Mouse (Mus musculus) small intestine, adult 2 months (tissue): ENCODE results near the gene Sec14l2. TPM values are rescaled to one million over a fixed set of nuclear protein-coding genes. Genes with fewer than 3 reads are reported as not detected.
A peak's percentile ranks its signal among the peaks of the same experiment; 100 is the strongest.
"Not testable (repeated sequence)": the region's sequence is repeated elsewhere in the genome, so short reads cannot be mapped to it uniquely, and the experiment has no call there.

ENCODE experiments used
- H3K27ac ChIP-seq: fragments of 200-500 bp; 2 replicates; pipeline ENCODE4 v1.5.1; 2012; ENCODE audit warnings: low read depth, low read length, control low read depth, inconsistent platforms; ENCODE audit not compliant: insufficient read depth
- H3K27me3 ChIP-seq: fragments of 200-500 bp; 2 replicates; pipeline ENCODE4 v1.6.1; 2012; ENCODE audit warnings: mild to moderate bottlenecking, moderate library complexity, low read length, inconsistent platforms; ENCODE audit not compliant: control insufficient read depth, insufficient read depth
- H3K36me3 ChIP-seq: fragments of 200-500 bp; 2 replicates; pipeline ENCODE4 v1.6.1; 2012; ENCODE audit warnings: mild to moderate bottlenecking, low read length, control low read depth, inconsistent platforms; ENCODE audit not compliant: control insufficient read depth, insufficient read depth
- H3K4me1 ChIP-seq: fragments of 200-500 bp; 2 replicates; pipeline ENCODE4 v1.6.1; 2012; ENCODE audit warnings: low read length, inconsistent platforms, mixed read lengths; ENCODE audit not compliant: control insufficient read depth, insufficient read depth, insufficient read length
- H3K4me3 ChIP-seq: fragments of 200-500 bp; 2 replicates; pipeline ENCODE4 v1.5.1; 2012; ENCODE audit warnings: low read depth, mild to moderate bottlenecking, control low read depth, inconsistent platforms, low read length, moderate library complexity
- CTCF ChIP-seq: fragments of 200-500 bp; IDR thresholded peaks from 2 replicates; pipeline ENCODE4 v1.5.1; 2012; ENCODE audit warnings: low read depth, mild to moderate bottlenecking, control low read depth, inconsistent platforms, low read length, moderate library complexity, mixed read lengths; ENCODE audit not compliant: insufficient replicate concordance, insufficient read length; ENCODE audit errors: extremely low read depth
- POLR2A ChIP-seq: fragments of 200-500 bp; IDR thresholded peaks from 2 replicates; pipeline ENCODE4 v1.6.1; 2012; ENCODE audit warnings: low read depth, mild to moderate bottlenecking, control low read depth, inconsistent platforms, low read length, moderate library complexity
- WGBS: fragments of 180-500 bp; shearing (Covaris S2); methylation state at CpG from one replicate; pipeline ENCODE4 v1.1.7; 2018; 5-methylcytosine and 5-hydroxymethylcytosine counted together
- polyA plus RNA-seq: library from polyadenylated mRNA; depleted of rRNA; stranded (reverse); fragments of >200 nt; gene quantifications from 2 replicates; pipeline ENCODE4 v1.2.3, GENCODE M21; 2012

Sec14l2 gene
- polyA plus RNA-seq, 1 experiment = 84.2 TPM

DNA sequence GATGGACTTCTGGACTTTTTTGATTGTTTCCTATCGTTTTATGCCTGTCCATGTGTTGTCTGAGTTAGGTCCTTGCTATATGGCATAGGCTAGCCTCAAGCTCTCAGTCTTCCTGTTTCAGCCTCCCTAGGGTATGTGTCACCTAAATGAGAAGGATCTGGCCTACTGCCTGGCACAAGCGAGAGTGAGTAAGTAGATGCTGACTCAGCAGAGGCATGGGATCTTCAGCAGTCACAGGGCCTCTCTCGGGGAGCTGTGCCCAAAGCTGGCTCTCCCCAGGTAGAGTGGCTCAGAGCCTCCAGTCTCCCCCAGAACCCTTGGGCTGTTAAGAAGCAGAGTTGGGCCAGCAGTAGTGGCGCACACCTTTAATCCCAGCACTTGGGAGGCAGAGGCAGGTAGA is 19.1 kb upstream of the Sec14l2 start:
- no peaks in the 10 kb centered on the region for H3K27me3 ChIP-seq
- no peak for TF ChIP-seq POLR2A
- no peak for TF ChIP-seq CTCF
- WGBS = 83% methylated on average over 4 of the region's 4 CpGs
- H3K4me3 ChIP-seq = no peak overlapping the region
- no peak overlapping the region for H3K27ac ChIP-seq
- H3K4me1 ChIP-seq = no peaks in the 10 kb centered on the region
- peaks cover 37% of the 10 kb centered on the region for H3K36me3 ChIP-seq

DNA sequence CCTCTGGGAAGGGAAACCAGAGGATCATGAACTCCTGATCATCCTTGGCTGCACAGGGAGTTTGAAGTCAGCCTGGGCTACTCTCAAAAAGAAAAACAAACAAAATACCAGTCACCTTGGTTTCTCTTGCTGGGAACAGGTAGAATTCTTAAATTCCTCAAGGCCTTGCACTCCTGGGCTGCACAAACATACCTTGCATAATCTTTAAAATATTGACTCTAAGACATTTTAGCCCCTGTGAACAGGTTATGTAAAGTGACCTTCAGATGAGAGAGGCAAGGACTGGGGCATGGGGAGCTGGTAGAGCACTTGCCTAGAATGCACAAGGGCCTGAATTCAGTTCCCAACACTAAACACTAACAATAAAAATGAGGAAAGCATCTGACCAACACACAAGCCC is 18.3 kb upstream of the Sec14l2 start:
- Histone ChIP-seq H3K36me3 (peaks cover 37% of the 10 kb centered on the region), H3K27ac (no peak overlapping the region), H3K27me3 (no peaks in the 10 kb centered on the region), H3K4me3 (no peak overlapping the region), H3K4me1 (no peaks in the 10 kb centered on the region)
- TF ChIP-seq POLR2A (no peak), CTCF (no peak)

DNA sequence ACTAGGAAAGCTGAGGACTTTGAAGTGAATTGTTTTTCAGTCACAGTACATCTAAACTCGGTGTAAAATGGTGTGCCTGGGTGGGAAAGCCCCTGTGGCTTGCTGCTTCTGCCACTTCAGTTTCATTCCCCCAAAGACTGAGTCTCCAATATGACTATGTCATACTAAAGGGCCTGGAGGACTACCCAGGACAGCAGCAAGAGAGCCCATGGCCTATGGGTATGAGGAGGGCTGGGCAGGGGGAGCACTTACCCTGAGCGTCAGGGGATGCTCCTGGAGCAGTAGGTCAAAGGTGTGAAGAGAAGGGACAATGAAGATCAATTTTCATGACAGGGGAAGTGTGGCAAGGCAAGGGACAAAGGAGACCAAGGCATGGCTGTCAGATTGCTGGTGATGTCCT is 15.7 kb upstream of the Sec14l2 start:
- 75% methylated on average over 2 of the region's 2 CpGs for WGBS
- Histone ChIP-seq H3K4me3 (no peak overlapping the region), H3K27me3 (no peaks in the 10 kb centered on the region), H3K36me3 (peaks cover 37% of the 10 kb centered on the region), H3K4me1 (peaks cover 2% of the 10 kb centered on the region; the same call in 1 of the 2 replicates), H3K27ac (no peak overlapping the region)
- TF ChIP-seq CTCF = no peak
- TF ChIP-seq POLR2A = no peak

DNA sequence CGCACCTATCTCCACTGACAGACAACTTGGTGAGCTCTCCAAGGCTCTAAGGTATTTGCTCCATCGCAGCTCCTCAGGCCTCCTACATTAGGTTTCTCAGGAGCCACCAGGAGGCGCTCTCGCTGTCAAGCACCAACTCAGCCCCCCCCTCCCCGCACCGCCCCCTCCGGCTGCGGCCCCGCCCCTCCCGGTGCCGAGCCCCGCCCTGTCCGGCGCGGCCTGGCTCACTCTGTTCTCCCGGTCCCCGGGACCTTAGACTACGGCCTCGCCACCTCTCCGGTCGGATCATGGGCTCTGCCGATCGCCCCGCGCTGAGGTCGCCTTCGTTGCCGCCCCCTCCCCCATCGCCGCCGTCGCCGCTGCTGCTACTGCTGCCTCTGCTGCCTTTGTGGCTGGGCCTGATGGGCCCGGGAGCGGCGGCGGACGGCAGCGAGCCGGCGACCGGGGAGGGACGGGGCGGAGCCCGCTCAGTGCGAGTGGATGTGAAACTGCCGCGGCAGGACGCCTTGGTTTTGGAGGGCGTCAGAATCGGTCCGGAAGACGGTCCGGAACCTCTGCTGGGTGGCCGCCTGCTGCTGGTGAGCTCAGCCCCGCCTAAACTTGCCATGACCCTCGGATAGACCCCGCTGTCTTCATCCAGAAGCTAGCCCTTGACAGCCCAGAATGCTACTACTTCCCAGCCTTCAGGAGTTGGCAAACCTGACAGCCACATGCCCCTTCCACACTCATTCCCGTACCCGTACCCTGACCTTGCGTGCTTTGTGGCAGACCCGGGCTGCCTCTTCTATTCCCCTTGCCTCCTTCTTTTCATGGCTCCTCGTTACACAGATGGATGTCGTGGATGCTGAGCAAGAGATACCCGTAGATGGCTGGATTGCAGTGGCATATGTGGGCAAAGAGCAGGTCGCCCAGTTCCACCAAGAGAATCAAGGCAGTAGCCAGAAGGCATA is 12.0 kb upstream of the Sec14l2 start, which contains the start of gene Rnf215:
TSS of gene Rnf215 (plus strand) at position 217 of the 950 bp plus-strand sequence.
- Histone ChIP-seq H3K4me1 (peaks cover 2% of the 10 kb centered on the region; the same call in 1 of the 2 replicates), H3K27me3 (no peaks in the 10 kb centered on the region), H3K36me3 (peaks cover 8% of the 10 kb centered on the region), H3K27ac (peak within 1 kb of the TSS; percentile 82), H3K4me3 (peak within 1 kb of the TSS; percentile 92)
- 1% methylated on average over 66 of the region's 66 CpGs for WGBS
- peak; percentile 90 for TF ChIP-seq CTCF
- peak; percentile 86 for TF ChIP-seq POLR2A

DNA sequence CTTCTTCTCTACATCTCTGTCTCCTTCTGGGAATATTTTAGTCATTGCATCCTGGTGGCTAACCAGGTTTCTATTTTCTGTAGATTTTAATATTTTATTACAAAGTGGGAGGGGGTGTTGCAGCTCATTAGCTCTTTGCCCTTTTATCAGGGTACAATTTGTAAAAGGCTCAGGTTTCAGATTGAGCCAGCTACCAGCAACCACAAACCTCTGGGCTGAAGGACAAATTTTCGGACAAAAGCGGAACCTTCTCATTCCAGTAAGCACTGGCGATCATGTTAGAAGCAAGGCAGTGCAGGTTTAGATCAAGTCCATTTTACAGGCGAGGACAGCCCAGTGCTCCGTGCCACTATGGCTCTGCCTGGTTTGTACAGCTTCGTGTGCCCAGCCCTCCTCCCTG is 11.2 kb upstream of the Sec14l2 start:
- no peak overlapping the region for H3K27ac ChIP-seq
- no peaks in the 10 kb centered on the region for H3K27me3 ChIP-seq
- peaks cover 2% of the 10 kb centered on the region; the same call in 1 of the 2 replicates for H3K4me1 ChIP-seq
- H3K4me3 ChIP-seq = no peak overlapping the region
- H3K36me3 ChIP-seq = peaks cover 1% of the 10 kb centered on the region; the same call in 1 of the 2 replicates
- TF ChIP-seq CTCF = no peak
- TF ChIP-seq POLR2A = no peak
- WGBS = 59% methylated on average over 6 of the region's 6 CpGs

DNA sequence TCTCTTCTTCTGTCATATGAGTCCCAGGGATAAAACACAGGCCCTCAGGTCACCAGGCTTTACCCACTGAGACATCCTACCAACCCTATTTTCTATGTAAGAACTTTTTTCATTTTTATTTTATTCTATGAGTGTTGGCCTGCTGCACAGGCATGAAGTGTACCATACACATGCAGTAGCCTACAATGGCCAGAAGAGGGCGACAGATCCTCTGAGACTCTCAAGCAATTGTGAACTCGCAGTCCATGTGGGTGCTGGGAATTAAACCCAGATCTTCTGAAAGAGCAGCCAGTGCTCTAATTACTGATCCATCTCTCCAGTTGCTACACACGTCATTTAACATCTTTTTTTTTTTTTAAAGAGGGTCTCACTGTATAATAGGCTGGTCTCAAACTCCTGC is 10.2 kb upstream of the Sec14l2 start:
- no peak overlapping the region for H3K4me3 ChIP-seq
- H3K4me1 ChIP-seq = peaks cover 2% of the 10 kb centered on the region; the same call in 1 of the 2 replicates
- H3K36me3 ChIP-seq = no peaks in the 10 kb centered on the region
- H3K27ac ChIP-seq = no peak overlapping the region
- H3K27me3 ChIP-seq = no peaks in the 10 kb centered on the region
- WGBS = 72% methylated on average over 3 of the region's 3 CpGs
- no peak for TF ChIP-seq POLR2A
- peak; percentile 61; the same call in 1 of the 2 replicates for TF ChIP-seq CTCF

DNA sequence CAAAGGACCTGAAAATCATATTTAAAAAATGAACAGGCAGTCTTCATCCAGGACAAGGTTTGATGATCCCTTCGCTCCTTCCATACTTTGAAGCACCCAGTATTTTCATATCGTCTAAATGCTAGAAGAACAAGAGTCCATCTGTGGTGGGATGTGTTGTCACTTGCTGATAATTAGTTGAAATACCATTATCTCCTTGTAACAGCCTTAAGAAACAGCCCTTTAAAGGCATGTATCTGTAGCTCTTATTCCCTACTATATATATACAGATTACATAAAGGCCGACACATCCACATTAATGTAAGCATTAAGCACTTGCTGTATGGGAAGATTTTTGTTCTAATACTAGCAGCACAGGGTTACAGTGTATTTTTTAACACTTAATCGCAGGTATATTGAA is 5.2 kb upstream of the Sec14l2 start:
- not testable (repeated sequence) for H3K4me1 ChIP-seq
- WGBS = 93% methylated on average over 4 of the region's 4 CpGs

DNA sequence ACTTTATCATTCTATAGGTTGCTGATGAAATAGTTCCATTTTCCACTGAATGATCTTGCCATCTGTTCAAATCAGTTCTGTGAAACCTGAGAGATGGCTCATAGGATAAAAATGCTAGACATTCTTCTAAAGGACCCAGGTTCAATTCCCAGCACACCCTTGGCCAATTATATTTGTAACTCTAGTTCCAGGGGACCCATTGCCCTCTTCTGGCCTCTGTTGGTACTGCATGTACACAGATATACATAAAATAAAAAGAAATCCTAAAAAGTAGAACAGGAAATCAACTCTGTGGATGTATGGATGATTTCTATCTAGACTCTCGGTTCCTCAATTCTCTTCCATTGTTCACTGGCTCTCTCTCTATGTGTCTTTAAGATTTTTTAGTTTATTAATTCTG is 3.8 kb upstream of the Sec14l2 start:
- H3K27me3 ChIP-seq = no peaks in the 10 kb centered on the region
- no peak overlapping the region for H3K27ac ChIP-seq
- H3K4me1 ChIP-seq = peaks cover 2% of the 10 kb centered on the region; the same call in 1 of the 2 replicates
- no peak overlapping the region for H3K4me3 ChIP-seq
- TF ChIP-seq POLR2A (no peak), CTCF (no peak)
- WGBS = 87% methylated on average over 1 of the region's 1 CpGs
- no peaks in the 10 kb centered on the region for H3K36me3 ChIP-seq

More for the DNA sequence above, 5.2 kb upstream of the Sec14l2 start:
- not testable (repeated sequence) for H3K27ac ChIP-seq, H3K4me3 ChIP-seq, H3K36me3 ChIP-seq, H3K27me3 ChIP-seq
